Mouse (Mus musculus) CH12.LX (cell line): ENCODE data around the gene March5. TPM values are rescaled to one million over a fixed set of nuclear protein-coding genes. Genes with fewer than 3 reads are reported as not detected.
A peak's percentile ranks its signal among the peaks of the same experiment; 100 is the strongest.

ENCODE experiments used
- DNase-seq: peaks from one replicate; pipeline ENCODE4 v3.0.0-alpha.2; 2013; ENCODE audit errors: extremely low read depth
- H3K27ac ChIP-seq: 2 replicates; pipeline ENCODE4 v1.5.1; 2012; ENCODE audit warnings: low read depth, mild to moderate bottlenecking, control low read depth, moderate library complexity; ENCODE audit not compliant: insufficient read depth
- H3K27me3 ChIP-seq: replicated peaks from 2 replicates; pipeline ENCODE3; 2012; ENCODE audit warnings: inconsistent platforms
- H3K36me3 ChIP-seq, 2 experiments: replicated peaks in 1 of 2; 2 replicates each; pipeline versions ENCODE3 to v1.6.1; 2012; ENCODE audit warnings: inconsistent platforms in 1 of 2, low read length in 1 of 2, mild to moderate bottlenecking in 1 of 2, mixed read lengths in 1 of 2, moderate library complexity in 1 of 2; ENCODE audit not compliant: control insufficient read depth in 1 of 2, insufficient read depth in 1 of 2
- H3K4me1 ChIP-seq, 2 experiments: 2 replicates each; pipeline ENCODE4 v1.6.1; 2012; ENCODE audit warnings: inconsistent platforms in 1 of 2, moderate library complexity in 1 of 2; ENCODE audit not compliant: insufficient read depth in 2 of 2, control insufficient read depth in 1 of 2
- H3K4me2 ChIP-seq: 2 replicates; pipeline ENCODE4 v1.6.1; 2012; ENCODE audit warnings: low read depth, mild to moderate bottlenecking, control low read depth; ENCODE audit not compliant: poor library complexity, insufficient read depth, severe bottlenecking
- H3K4me3 ChIP-seq, 3 experiments: fragments of 150-350 bp in 1 of 3; sonication (generic) in 1 of 3; replicated peaks in 1 of 3; 2 replicates each; pipeline versions ENCODE3 to v1.5.1; 2011 to 2012; ENCODE audit warnings: low read depth in 2 of 3, low read length in 2 of 3, mild to moderate bottlenecking in 2 of 3, moderate library complexity in 2 of 3, control low read depth in 1 of 3, improper control_type of control experiment in 1 of 3, inconsistent platforms in 1 of 3, mixed read lengths in 1 of 3; ENCODE audit not compliant: poor library complexity in 1 of 3
- H3K79me2 ChIP-seq: replicated peaks from 2 replicates; pipeline ENCODE4 v1.6.1; 2012; ENCODE audit warnings: mild to moderate bottlenecking, moderate library complexity; ENCODE audit not compliant: control insufficient read depth, poor library complexity, insufficient read depth, severe bottlenecking; ENCODE audit errors: extremely low read depth
- H3K9ac ChIP-seq: 2 replicates; pipeline ENCODE4 v1.6.1; 2012; ENCODE audit warnings: low read depth, mild to moderate bottlenecking, control low read depth, moderate library complexity; ENCODE audit not compliant: insufficient read depth
- H3K9me3 ChIP-seq: replicated peaks from 2 replicates; pipeline ENCODE3; 2012; ENCODE audit warnings: low read length, inconsistent platforms, mixed read lengths
- CHD1 ChIP-seq: IDR thresholded peaks from 2 replicates; pipeline ENCODE4 v1.6.1; 2012; ENCODE audit warnings: low read depth, low read length, improper control_type of control experiment, inconsistent platforms
- ELF1 ChIP-seq: IDR thresholded peaks from 2 replicates; pipeline ENCODE4 v1.6.1; 2014; ENCODE audit warnings: low read depth, mild to moderate bottlenecking, inconsistent platforms, low read length, improper control_type of control experiment
- EP300 ChIP-seq: IDR thresholded peaks from 2 replicates; pipeline ENCODE4 v1.6.1; 2011; ENCODE audit warnings: low read length, improper control_type of control experiment
- IRF4 ChIP-seq: IDR thresholded peaks from 2 replicates; pipeline ENCODE4 v1.6.1; 2014; ENCODE audit warnings: low read depth, mild to moderate bottlenecking, inconsistent platforms, low read length, improper control_type of control experiment
- KAT2A ChIP-seq: IDR thresholded peaks from 2 replicates; pipeline ENCODE4 v1.6.1; 2012; ENCODE audit warnings: low read length, improper control_type of control experiment, inconsistent platforms; ENCODE audit not compliant: insufficient replicate concordance
- MAFK ChIP-seq: IDR thresholded peaks from 2 replicates; pipeline ENCODE4 v1.6.1; 2011; ENCODE audit warnings: low read length, improper control_type of control experiment; ENCODE audit not compliant: insufficient replicate concordance
- MAX ChIP-seq: IDR thresholded peaks from 2 replicates; pipeline ENCODE4 v1.6.1; 2011; ENCODE audit warnings: low read length, improper control_type of control experiment
- MAZ ChIP-seq: IDR thresholded peaks from 2 replicates; pipeline ENCODE4 v1.6.1; 2012; ENCODE audit warnings: low read depth, mild to moderate bottlenecking, inconsistent platforms, low read length, improper control_type of control experiment, moderate library complexity
- MXI1 ChIP-seq: IDR thresholded peaks from 2 replicates; pipeline ENCODE4 v1.6.1; 2011; ENCODE audit warnings: mild to moderate bottlenecking, low read depth, low read length, improper control_type of control experiment
- MYC ChIP-seq: IDR thresholded peaks from 2 replicates; pipeline ENCODE4 v1.6.1; 2011; ENCODE audit warnings: low read depth, mild to moderate bottlenecking, improper control_type of control experiment, low read length
- NELFE ChIP-seq: IDR thresholded peaks from 2 replicates; pipeline ENCODE4 v1.6.1; 2011; ENCODE audit warnings: low read depth, low read length, improper control_type of control experiment
- PAX5 ChIP-seq: IDR thresholded peaks from 2 replicates; pipeline ENCODE4 v1.6.1; 2012; ENCODE audit warnings: low read length, inconsistent platforms, mixed read lengths
- POLR2AphosphoS2 ChIP-seq: IDR thresholded peaks from 2 replicates; pipeline ENCODE4 v1.6.1; 2011; ENCODE audit warnings: low read depth, low read length, improper control_type of control experiment
- RAD21 ChIP-seq: IDR thresholded peaks from 2 replicates; pipeline ENCODE4 v1.6.1; 2011; ENCODE audit warnings: low read depth, mild to moderate bottlenecking, low read length, improper control_type of control experiment, moderate library complexity
- SIN3A ChIP-seq: IDR thresholded peaks from 2 replicates; pipeline ENCODE4 v1.6.1; 2012; ENCODE audit warnings: low read length, improper control_type of control experiment, inconsistent platforms
- SMC3 ChIP-seq: IDR thresholded peaks from 2 replicates; pipeline ENCODE4 v1.6.1; 2011; ENCODE audit warnings: low read depth, low read length, improper control_type of control experiment
- USF2 ChIP-seq: conservative IDR thresholded peaks from 2 replicates; pipeline ENCODE4 v1.6.1; 2011; ENCODE audit warnings: low read depth, low read length, improper control_type of control experiment
- ZC3H11A ChIP-seq: IDR thresholded peaks from 2 replicates; pipeline ENCODE4 v1.6.1; 2012; ENCODE audit warnings: low read depth, mild to moderate bottlenecking, inconsistent platforms, low read length, improper control_type of control experiment
- ZKSCAN1 ChIP-seq: IDR thresholded peaks from 2 replicates; pipeline ENCODE4 v1.6.1; 2012; ENCODE audit warnings: low read depth, inconsistent platforms, low read length, improper control_type of control experiment, borderline replicate concordance
- ZMIZ1 ChIP-seq: IDR thresholded peaks from 2 replicates; pipeline ENCODE4 v1.6.1; 2012; ENCODE audit warnings: low read depth, mild to moderate bottlenecking, inconsistent platforms, low read length, improper control_type of control experiment
- ZNF384 ChIP-seq: IDR thresholded peaks from 2 replicates; pipeline ENCODE4 v1.6.1; 2012; ENCODE audit warnings: low read depth, low read length, improper control_type of control experiment, inconsistent platforms
- dilution Hi-C: fragments of 300-500 bp; cut with MboI; formaldehyde crosslinking; loops from 2 replicates; pipeline ENCODE4 v1.14.3; 2020; ENCODE audit warnings: low sequenced_read_pairs; ENCODE audit not compliant: extremely low pct_unique_long_range_greater_than_20kb, extremely low pct_ligation_motif_present
- in situ Hi-C: fragments of 300-500 bp; cut with MboI; formaldehyde crosslinking; loops from 3 replicates; pipeline ENCODE4 v1.14.3; 2019; ENCODE audit warnings: low sequenced_read_pairs, low pct_ligation_motif_present, low pct_unique_long_range_greater_than_20kb, mixed read lengths
- polyA plus RNA-seq: library from polyadenylated mRNA; unstranded; fragments of >175 nt; gene quantifications from 2 replicates; pipeline ENCODE4 v1.2.1, GENCODE M21; 2012; ENCODE audit warnings: low read depth; ENCODE audit not compliant: insufficient read length
- total RNA-seq, 2 experiments: library from RNA; depleted of rRNA; stranded (reverse); fragments of 300-350 nt in 1 of 2; fragments of >200 nt in 1 of 2; gene quantifications; 2 replicates each; pipeline ENCODE4 v1.2.3; 2012 to 2014

The March5 gene
- total and polyA plus RNA-seq, 3 experiments: 118 to 160 (median 137) TPM

DNA sequence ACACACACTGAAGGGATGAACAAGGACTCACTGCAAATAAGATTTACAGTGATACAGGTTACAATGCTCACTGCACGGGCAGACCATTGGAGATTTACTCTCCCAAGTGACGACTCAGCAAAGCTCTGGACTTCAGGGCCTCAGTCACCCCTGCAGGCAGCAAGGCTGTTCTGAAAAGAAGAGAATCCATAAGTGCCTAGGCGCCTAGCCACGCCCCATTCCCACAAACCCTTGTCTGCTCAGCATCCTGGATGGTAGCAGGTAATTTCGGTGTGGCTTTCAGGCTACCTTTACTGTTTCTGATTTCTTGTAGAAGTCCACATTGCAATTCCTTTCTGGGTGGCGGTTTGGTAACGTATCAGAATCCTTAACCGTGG is 56.2 kb downstream of the March5 start:
- Histone ChIP-seq H3K27ac (no peak overlapping the region), H3K9me3 (no peaks in the 10 kb centered on the region), H3K4me2 (no peak overlapping the region), H3K36me3 (peaks cover 3 to 11% of the 10 kb centered on the region in 2 experiments), H3K4me1 (no peaks in the 10 kb centered on the region), H3K27me3 (no peaks in the 10 kb centered on the region), H3K4me3 (no peak overlapping the region), H3K79me2 (no peaks in the 10 kb centered on the region), H3K9ac (no peak overlapping the region)
- DNase-seq: no peak
- TF ChIP-seq ZNF384 (no peak), USF2 (no peak), MAFK (peak; percentile 40; the same call in 1 of the 2 replicates)
- dilution Hi-C loops: no loop called here
- in situ Hi-C loops: loop anchor here (5.0 to 25.0 kb wide), 2 partner anchors 211 to 426 kb away; partner anchors contain the start of gene Tnks2

- TF ChIP-seq ELF1: no peak
- no peak for TF ChIP-seq MXI1
- Histone ChIP-seq H3K4me1 (no peaks in the 10 kb centered on the region), H3K4me2 (no peak overlapping the region), H3K27me3 (no peaks in the 10 kb centered on the region), H3K79me2 (no peaks in the 10 kb centered on the region), H3K9ac (no peak overlapping the region), H3K4me3 (no peak overlapping the region), H3K9me3 (no peaks in the 10 kb centered on the region), H3K36me3 (peaks cover 9 to 17% of the 10 kb centered on the region in 2 experiments), H3K27ac (no peak overlapping the region)
- DNase-seq: no peak
- dilution Hi-C loops: no loop called here
- in situ Hi-C loops: loop anchor here (5.0 to 25.0 kb wide), 2 partner anchors 212 to 427 kb away; partner anchors contain the start of gene Tnks2
Observed at GRCm38 (mm10) chr19:37263943-37264897, 56.9 kb downstream of the March5 start.

- no peak overlapping the region for H3K27ac ChIP-seq
- H3K79me2 ChIP-seq: no peaks in the 10 kb centered on the region
- no peak overlapping the region for H3K4me2 ChIP-seq
- no peaks in the 10 kb centered on the region for H3K27me3 ChIP-seq
- H3K36me3 ChIP-seq: peaks cover 14 to 28% of the 10 kb centered on the region in 2 experiments
- dilution Hi-C loops: no loop called here
- no peak overlapping the region for H3K4me3 ChIP-seq
- DNase-seq: peak; percentile 80
- no peaks in the 10 kb centered on the region for H3K9me3 ChIP-seq
- in situ Hi-C loops: loop anchor here (25.0 kb wide), 1 partner anchor 428 kb away; the partner anchor contains the start of gene Tnks2
- no peaks in the 10 kb centered on the region for H3K4me1 ChIP-seq
- no peak overlapping the region for H3K9ac ChIP-seq
- TF ChIP-seq ZC3H11A (peak; percentile 82), MAX (peak; percentile 16; the same call in 1 of the 2 replicates), ZNF384 (no peak), POLR2AphosphoS2 (no peak), SIN3A (no peak), SMC3 (peak; percentile 97), ZMIZ1 (no peak), KAT2A (no peak), MYC (0 out of 2 replicates have a peak, but pooled peaks have one; percentile 48), RAD21 (peak; percentile 99), NELFE (peak; percentile 25; the same call in 1 of the 2 replicates), IRF4 (peak; percentile 45; the same call in 1 of the 2 replicates), MAZ (no peak), USF2 (no peak), CHD1 (no peak), EP300 (no peak), PAX5 (no peak), ZKSCAN1 (no peak)
Observed at GRCm38 (mm10) chr19:37265333-37266103, 58.2 kb downstream of the March5 start.
